Mouse (Mus musculus): Measurements from ENCODE around the gene Mboat7.
A peak's percentile ranks its signal among the peaks of the same experiment; 100 is the strongest.

GRCm38 (mm10) chr7:3707568-3708413, 14.5 kb upstream of the Mboat7 start:
- no peak for TF ChIP-seq E2F4 (IDR thresholded peaks at IDR 0.05; ENCODE audit: insufficient read depth)
- no peak for TF ChIP-seq MYOG (IDR thresholded peaks at IDR 0.05; ENCODE audit: control insufficient read depth in 1 of 3, insufficient read depth in 1 of 3, insufficient read length in 2 of 3, low read depth in 2 of 3)
- TF ChIP-seq POLR2A (IDR thresholded peaks at IDR 0.05; ENCODE audit: insufficient read length, low read depth) = no peak
- TF ChIP-seq MAX (IDR thresholded peaks at IDR 0.05; ENCODE audit: low read depth) = no peak
- no peak for TF ChIP-seq MYOD1 (IDR thresholded peaks at IDR 0.05; ENCODE audit: control insufficient read depth in 1 of 3, insufficient read length in 2 of 3, low read depth in 2 of 3)
- TF ChIP-seq POLR2AphosphoS2 (IDR thresholded peaks at IDR 0.05; ENCODE audit: insufficient read length, low read depth) = peak; percentile 76
- TF ChIP-seq USF1 (IDR thresholded peaks at IDR 0.05; ENCODE audit: low read depth) = no peak
- no peak for TF ChIP-seq CEBPB (IDR thresholded peaks at IDR 0.05; ENCODE audit: insufficient read depth, poor library complexity, severe bottlenecking)
